Mouse (Mus musculus): ENCODE results near the gene Xrcc2.
A peak's percentile ranks its signal among the peaks of the same experiment; 100 is the strongest.
"Not testable (repeated sequence)": the region's sequence is repeated elsewhere in the genome, so short reads cannot be mapped to it uniquely, and the experiment has no call there.

Xrcc2 gene

DNA sequence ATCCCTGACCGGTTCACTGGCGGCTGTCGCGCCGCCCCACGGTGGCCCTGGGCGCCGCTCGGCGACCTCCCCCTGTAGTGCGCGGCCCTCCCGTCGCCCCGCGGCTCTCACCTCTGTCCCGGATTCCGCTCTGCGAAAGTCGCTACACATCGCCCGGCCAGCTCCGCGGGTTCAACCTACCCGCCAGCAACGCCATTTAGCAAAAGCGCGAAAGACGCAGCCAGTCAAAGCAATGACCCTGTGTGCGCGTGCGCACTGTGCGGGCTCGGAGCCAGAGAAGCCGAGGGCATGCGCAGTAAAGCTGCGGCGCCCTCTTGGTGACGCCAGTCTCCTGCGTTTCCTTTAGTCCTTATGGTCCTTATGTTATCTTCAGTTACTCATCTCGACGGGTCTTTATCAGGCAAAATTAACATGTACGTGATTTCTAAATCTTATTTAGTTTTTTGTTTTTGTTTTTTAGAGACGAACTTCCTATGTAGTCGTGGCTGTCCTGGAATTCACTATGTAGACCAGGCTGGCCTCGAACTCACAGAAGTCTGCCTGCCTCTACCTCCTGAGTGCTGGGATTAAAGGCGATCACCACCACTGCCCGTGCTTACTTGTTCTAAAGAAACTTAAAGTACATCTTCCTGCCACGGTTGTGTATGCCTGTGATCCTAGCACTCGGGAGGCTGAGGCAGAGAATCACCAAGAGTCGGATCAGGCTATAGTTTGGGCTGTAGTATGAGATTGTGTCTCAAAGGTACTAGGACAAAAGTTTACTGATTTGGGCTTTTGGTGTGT is at the start of gene Xrcc2:
Gene Xrcc2 (minus strand): TSS at position 259 of the 783 bp plus-strand sequence.
- peak; percentile 85 for DNase-seq (ENCODE audit: low spot score)

DNA sequence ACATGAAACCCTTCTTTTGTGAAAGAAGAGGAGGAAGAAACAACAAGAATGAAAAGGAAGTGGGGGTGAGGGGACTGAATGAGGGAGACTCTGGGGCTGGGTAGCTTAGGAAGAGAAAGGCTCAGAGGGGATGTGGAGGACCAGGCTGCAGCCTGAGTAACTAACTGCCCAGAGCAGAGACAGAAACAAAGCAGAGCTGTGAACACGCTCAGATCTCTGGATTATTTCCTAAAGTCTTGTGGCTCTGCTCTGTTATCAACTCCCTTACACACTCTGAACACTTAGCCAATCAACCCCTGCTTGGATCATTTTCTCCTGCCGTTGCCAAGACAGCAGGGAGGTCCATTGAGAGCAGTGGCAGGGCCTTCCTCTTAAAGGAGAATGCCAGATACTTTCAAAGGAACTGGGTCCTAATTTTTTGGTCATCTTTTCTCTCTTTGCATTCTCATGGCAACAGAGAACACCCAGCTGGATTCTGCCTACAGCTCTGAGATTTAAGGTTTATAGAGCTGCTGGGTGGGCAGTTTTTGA is 48.7 kb upstream of the Xrcc2 start:
- no peak for DNase-seq (ENCODE audit: low spot score)

DNA sequence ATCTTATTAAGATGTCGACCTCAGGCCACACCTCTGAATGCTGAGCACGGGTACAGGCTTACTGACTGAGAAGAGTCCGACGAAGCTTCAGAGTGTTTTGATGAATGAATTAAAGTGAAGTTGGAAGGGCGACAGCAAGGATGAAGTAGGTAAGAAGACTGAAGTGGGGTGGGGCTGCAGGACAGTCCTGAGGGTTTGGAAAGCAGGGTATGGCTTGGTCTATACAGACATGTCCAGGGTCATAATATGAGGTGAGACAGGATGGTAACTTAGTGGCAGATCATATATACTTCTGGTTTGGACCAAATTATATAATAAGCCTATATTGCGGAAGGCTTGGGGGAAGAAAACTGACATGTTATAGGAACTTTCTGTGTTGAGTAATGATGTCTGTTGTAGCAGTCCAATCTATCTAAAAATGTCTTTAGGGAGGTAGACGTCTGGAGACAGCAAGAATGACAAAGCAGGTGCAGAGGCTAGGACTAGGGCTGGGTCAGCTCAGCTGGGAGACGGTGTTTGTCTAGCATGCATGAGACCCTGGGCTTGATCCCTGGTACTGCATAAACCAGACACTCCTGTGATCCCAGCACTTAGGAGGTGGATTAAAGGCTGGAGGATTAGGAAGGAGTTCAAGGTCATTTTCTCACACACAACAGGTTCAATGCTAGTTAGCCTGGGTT is 48.1 kb upstream of the Xrcc2 start:
- DNase-seq (ENCODE audit: low spot score), result no peak

DNA sequence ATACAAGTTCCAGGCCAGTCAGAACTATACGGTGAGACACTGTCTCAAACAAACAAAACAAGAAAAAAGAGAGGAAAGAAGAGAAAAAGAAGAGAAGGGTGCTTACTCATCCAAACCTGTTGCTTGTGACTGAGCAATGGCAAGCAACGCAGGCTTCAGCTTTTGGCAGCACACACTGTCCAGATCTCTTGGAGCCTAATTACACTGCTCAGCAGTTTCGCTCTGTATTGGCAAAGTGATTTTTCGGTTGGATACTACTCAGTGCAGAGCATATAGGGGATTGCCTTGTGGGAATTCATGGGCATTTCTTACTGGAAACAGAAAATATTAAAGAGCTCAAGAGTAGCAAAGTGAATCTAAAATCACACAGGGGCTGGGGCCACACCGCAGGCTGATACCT is 47.2 kb upstream of the Xrcc2 start:
- no peak for DNase-seq (ENCODE audit: low spot score)

DNA sequence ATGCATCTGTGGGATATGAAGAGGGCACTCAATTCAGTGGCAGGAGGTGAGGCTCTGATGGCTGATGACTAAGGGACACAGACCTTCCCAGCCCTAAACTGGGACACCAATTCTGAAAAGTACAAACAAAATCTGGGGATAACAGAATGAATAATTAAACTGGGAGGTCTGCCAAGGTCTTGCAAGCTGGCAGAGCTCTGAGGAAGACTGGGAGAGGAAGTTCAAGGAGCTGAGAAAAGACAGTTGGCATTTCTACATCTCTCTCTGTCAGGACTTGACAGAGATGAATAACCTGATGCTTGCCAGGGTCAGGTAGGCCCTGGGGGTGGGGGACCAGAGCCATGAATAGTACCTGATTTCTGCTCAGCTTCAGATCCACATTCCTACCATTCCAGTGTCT is 45.9 kb upstream of the Xrcc2 start:
- DNase-seq (ENCODE audit: low spot score), result no peak

DNA sequence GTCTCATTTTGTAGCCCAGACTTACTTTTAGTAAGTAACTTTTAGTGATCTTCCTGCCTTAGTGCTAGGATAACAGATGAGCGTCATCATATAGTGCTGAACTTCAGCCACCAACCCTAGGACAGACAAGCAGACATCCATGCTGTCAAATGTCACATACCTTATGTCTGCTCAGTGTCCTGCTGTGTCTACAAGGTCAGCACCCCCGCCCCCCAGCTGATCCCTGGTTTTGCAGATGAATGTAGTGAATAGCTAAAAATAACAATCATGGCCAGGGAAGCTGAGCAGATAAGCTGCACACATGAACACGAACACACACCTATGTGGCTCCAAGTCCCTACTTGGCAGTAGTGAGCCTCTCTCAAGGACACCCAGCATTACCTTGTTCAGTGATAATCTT is 43.0 kb upstream of the Xrcc2 start:
- DNase-seq (ENCODE audit: low spot score), result no peak

DNA sequence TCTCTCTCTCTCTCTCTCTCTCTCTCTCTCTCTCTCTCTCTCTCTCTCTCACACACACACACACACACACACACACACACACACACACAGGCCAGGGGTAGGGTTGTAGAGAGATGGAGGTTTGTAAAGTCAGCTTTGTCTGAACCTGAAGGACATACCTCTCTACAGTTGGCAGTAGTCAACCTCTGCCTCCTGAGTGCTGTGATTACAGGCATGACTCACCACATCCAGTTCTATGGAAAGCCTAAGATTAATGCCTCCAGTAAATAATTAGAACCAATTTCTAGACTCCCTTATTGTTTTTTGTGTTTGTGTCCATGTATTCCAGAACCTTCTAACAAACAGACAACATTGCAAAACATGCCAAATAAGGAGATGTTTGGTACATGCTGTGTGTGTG is 42.3 kb upstream of the Xrcc2 start:
- no peak for DNase-seq (ENCODE audit: low spot score)

DNA sequence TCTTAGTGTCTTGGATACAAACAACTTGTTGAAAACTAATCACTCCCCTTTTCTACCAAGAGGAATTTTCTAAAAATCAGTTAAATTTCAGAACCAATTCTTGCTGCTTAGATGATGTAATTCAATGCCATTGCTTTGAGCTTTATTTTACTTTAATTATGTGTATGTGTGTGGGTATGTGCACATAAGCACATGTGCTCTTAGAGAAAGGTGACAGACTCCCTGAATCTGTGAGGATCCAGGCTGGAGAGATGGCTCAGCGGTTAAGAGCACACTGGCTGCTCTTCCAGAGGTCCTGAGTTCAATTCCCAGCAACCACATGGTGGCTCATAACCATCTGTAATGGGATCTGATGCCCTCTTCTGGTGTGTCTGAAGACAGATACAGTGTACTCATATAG is 33.3 kb upstream of the Xrcc2 start:
- not testable (repeated sequence) for DNase-seq (ENCODE audit: low spot score)

DNA sequence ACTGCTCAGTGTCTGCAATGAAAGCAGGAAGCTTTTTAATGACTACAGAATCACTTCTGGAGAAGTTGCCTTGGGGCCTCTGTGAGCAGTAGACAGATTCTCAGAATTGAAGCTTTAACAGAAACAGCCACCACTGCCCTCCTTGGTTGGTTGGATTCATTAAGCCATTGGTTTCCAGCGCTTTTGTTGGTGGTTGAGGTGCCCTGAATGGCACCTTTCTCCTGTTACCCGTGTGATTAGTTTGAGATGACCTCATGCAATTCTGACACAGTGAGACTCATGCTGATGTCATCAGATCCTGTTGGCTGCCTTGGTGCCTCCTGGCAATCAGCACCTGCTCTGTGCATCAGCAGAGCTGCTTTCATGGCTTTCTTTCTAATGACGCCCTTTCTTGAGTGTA is 32.8 kb upstream of the Xrcc2 start:
- DNase-seq (ENCODE audit: low spot score), result no peak

DNA sequence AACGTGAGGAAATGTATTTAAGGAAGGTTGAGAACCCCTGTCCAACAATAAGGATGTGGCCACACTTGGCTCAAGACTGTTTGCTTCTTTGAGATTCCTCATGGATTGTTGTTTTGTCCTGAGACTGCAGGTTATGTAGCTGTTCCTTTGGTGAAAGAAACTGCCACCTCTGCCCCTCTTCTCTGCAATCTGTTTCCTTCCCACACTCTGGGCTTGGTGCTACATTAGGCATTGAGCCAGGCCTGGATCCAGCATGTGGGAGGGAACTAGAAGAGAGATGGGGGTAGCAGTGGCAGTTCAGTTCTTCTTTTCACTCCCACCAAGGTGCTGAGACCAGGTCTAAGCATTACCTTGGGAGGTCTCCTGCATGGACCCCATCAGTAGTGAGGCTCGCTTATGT is 30.2 kb upstream of the Xrcc2 start:
- DNase-seq (ENCODE audit: low spot score), result no peak

DNA sequence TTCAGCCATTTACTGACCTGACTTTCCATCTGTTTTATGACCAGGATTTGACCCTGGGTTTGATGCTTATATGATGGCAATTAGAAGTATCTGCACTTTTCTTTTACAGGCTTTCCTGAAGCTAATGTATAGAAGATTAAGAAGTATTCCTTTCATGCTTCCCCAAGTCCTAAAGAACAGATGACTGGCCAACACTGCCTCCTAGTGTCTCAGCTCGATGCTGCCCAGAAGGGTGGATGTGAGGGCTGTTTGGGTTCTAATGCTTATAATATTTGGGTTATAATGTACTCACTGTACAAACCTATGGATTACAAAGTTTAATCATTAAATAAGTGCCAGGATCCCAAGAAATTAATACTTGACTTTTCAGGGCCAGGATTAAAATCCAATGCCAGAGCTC is 28.7 kb upstream of the Xrcc2 start:
- DNase-seq (ENCODE audit: low spot score), result no peak

DNA sequence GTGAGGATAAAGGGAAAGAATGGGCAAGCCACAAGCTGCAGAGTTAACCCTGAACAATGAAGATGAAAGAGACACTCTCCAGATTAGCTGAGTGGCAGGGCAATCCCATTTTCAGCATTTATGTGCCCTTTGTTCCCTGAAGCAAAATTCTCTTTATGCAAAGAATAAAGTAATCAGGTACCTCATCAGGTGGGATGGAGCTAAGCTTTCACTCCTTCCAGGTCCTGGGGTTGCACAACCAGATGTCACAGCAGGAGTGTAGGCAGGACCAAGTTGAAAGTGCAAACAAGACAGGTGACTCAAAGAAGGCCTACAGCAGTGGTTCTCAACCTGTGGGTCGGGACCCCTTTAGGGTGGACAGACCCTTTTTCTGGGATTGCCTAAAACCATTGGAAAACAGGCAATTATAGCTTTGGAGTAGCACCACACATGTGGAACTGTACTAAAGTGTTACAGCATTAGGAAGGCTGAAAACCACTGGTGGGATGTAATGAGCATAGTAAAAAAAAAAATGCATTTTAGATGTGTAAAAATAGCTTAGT is 18.6 kb upstream of the Xrcc2 start:
- no peak for DNase-seq (ENCODE audit: low spot score)

DNA sequence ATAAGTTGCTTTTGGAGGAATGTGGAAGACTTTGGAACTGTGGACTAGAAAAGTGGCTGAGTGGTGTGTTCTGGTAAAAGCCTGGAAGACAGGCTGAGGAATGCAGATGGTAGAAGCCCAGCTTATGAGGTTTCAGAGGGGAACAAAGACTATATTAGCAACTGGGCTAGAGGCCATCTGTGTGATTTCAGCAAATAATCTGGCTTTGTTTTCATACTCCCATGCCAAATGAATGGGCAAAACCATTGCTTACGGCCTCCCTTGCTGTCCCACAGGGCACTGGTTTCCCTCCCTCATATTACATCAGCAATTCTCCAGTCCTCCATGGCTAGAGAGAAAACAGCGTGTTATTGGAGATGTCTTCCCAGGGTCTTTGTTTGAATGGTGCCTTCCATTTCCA is 17.4 kb upstream of the Xrcc2 start:
- no peak for DNase-seq (ENCODE audit: low spot score)

DNA sequence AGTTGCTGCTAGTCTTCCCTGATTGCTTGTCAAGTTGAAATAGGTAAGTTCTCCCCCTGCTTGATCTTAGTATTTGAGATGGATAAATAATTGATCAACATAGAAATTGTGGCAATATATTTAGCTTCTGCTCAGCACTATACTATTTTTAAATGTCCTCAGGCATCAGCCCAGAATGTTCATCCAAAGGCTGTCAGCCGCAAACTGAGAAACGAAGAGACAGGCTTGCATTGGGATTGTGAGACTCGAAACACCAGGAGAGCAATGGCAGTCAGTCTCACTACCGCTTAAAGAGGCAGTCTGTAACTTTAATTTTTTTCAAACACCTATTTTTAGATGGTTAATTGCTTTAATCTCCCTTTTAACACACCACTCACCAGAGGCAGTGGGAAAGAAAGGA is 13.8 kb upstream of the Xrcc2 start:
- no peak for DNase-seq (ENCODE audit: low spot score)

DNA sequence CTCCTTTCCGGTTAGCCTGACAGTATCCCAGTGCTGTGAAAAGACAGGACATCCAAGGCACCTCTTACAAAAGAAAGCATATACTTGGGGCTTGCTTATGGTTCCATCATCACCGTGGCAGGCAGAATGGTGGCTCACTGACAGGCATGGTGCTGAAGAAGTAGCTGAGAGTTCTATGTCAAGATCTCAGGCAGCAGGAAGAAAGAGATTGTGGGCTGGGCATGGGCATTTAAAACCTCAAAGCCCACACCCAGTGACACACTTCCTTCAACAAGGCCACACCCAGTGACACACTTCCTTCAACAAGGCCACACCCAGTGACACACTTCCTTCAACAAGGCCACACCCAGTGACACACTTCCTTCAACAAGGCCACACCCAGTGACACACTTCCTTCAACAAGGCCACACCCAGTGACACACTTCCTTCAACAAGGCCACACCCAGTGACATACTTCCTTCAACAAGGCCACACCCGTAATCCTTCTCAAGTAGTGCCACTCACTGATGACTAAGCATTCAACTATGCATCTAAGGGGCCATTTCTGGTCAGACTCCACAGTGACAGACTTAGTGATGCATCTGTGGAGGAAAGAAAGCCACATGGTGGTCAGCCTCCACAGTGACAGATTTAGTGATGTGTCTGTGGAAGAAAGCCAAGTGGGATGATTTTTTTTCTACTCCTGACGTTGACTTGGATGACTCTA is 7.5 kb upstream of the Xrcc2 start:
- DNase-seq (ENCODE audit: low spot score), result not testable (repeated sequence)

DNA sequence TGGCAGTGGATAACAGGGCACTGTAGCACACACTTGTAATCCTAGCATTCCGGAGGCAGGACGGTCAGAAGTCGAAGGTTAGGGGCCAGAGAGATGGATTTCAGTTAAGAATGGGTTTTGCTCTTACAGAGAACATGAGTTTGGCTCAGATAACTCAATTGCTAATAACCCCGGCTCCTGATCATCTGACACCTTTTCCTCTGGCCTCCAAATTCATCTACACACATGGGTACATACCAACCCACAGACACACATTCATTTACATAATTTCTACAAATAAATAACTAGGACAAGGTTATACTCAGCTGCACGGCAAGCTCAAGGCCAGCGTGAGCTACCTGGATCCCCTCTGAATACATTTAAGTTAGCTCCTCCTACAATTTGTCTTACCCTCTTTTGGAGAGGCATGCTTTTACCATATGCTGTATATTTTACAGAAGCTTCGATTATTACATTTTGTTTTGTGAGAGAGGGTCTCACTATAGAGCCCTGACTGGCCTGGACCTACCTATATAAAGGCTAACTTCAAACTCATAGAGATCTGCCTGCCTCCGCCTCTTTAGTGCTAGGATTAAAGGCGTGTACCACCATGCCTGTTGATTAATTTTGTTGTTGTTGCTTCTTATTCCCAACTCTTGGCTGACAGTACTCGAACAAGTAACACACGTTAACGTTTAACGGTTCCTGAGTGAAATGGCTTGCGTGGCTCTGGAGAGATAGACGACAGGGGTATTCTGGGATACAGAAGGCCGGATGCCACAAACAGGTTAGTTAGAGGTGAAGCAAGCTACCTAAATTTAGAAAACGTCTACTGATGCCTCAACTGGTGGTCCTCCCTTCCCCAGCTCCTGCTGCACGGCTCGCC is 691 bp downstream of the Xrcc2 start:
- DNase-seq (ENCODE audit: low spot score), result no peak

DNA sequence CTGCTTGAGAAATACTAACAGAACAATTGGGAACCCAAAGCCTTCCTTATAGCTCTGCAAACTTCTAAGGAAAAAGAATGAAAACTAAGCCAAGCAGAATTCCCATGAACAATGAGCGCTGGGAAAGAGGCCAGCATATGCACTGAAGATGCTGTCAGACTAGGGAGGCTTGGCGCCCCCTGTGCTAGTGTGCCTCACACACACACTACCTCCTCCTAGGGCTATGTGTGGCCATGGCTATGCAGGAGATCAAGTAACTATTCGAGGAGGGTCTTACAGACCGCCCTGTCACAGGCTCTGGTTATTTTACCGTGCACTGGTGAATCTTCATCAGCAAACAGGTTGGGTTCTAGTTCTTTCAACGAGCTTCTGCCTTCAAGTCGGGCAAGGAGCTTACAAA is 7.7 kb downstream of the Xrcc2 start:
- DNase-seq (ENCODE audit: low spot score), result no peak

DNA sequence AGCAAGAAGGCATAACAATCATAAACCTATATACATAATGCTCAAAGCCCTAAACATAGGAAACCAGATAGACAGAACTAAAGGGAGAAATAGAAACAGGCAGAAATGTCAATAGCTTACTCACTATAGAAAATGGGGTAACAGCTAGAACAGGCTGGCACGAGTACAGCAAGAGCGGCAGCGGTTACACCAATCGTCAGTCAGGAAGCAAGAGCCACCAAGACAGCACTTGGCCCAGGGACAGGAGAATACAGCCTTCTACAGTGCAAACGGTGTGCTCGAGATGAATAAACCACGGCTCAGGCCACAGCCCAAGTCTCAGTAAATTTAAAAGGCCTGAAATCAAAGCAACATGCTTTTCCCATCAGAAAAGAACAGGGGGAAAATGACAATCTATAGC is 9.4 kb downstream of the Xrcc2 start:
- no peak for DNase-seq (ENCODE audit: low spot score)

DNA sequence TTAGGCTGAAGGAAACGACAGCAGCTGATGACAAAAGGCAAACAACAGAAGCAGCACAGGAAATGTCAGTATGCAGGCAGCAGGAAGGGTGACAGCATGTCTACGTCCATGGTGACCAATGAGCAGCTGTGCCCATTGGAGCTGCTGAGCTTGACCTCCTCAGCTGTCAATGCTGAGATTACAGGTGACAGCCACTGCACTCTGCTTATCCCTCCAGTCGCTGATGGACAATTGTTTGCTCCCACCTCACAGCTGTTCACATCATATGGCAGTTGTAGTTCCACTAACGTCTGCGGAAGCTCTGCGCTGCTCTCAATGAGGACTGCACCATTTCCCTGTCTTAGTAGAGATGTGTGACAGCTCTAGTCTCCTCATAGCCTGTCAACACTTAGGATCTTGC is 9.8 kb downstream of the Xrcc2 start:
- no peak for DNase-seq (ENCODE audit: low spot score)

DNA sequence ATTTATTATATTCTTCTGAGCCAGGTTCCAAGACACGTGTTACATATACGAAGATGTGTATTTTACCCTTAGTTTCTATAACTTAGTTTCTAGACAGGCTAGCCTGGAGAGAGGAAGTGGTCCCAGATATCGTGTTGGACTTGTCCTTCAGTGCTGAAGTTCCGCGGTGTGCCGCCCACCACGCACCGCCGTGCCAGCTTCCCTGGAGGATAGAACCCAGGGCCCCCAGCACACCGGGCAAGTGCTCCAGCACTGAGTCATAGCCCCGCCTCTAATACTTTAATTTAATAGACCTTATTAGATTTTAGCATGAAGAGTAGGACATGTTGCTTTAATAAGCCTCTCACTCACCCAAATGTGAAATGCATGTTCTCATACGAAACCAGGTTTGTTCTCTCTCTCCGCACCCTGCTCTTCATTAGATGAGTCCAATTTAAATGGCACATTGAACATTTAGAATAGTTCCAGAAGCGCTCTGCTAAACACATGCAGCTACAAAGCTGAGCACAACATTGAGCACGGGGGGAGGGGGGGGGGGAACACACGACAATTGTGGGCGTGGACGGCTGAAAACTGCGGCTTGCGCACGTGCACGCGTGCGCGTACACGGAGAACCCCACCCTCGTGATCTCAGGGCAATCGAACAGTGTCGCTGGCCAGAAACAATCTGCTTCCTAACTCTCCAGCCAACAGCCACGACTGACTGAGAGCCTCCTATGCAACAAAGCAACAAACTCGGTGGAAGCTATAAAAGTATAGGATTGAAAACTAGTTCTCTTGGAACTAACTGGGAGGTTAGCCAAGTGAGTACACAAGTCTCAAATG is 33.7 kb downstream of the Xrcc2 start:
- DNase-seq (ENCODE audit: low spot score), result no peak

DNA sequence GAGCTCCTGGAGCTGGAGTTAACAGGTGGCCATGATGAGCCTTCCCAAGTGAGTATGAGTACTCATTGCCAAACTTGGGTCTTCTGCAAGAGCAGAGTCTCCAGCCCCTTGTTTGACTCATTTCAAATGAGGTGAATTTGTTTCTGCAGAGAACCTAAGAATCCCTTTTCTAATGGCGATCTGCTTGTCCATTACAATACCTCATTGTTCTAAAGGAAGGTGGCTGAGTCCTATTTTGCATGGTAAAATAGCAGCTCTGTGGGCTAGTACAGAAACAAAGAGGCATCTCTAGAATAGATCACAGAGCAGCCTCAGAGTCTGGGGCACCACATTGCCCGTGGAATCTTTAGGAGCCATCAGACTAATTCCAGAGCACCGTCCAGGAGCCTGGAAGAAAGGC is 34.6 kb downstream of the Xrcc2 start:
- no peak for DNase-seq (ENCODE audit: low spot score)
